Mouse (Mus musculus) embryonic facial prominence, embryonic 14.5 days (tissue): Measurements from ENCODE around the gene Faap100. TPM values are rescaled to one million over a fixed set of nuclear protein-coding genes. Genes with fewer than 3 reads are reported as not detected.

Experiments used
- ATAC-seq: fragments of 200-750 bp; cut with Nextera tagmentation; 2 replicates; pipeline ENCODE4 v1.8.0; 2017; ENCODE audit warnings: low read depth, moderate number of reproducible peaks, moderate TSS enrichment
- DNase-seq: peaks from one replicate; pipeline ENCODE4 v3.0.0-alpha.2; 2015; ENCODE audit warnings: low spot score
- H3K27ac ChIP-seq: fragments of 300-500 bp; sonication (generic); replicated peaks from 2 replicates; pipeline ENCODE4 v1.5.1; 2014; ENCODE audit warnings: low read depth, mild to moderate bottlenecking, low read length, moderate library complexity
- H3K27me3 ChIP-seq: fragments of 300-500 bp; sonication (generic); replicated peaks from 2 replicates; pipeline ENCODE4 v1.6.1; 2014; ENCODE audit warnings: low read length; ENCODE audit not compliant: control insufficient read depth, insufficient read depth
- H3K36me3 ChIP-seq: fragments of 300-500 bp; sonication (generic); 2 replicates; pipeline ENCODE4 v1.6.1; 2014; ENCODE audit warnings: low read length, mixed read lengths; ENCODE audit not compliant: control insufficient read depth, insufficient read depth
- H3K4me1 ChIP-seq: fragments of 300-500 bp; sonication (generic); 2 replicates; pipeline ENCODE4 v1.6.1; 2014; ENCODE audit warnings: antibody characterized with exemption, low read length; ENCODE audit not compliant: control insufficient read depth, insufficient read depth
- H3K4me2 ChIP-seq: fragments of 300-500 bp; sonication (generic); 2 replicates; pipeline ENCODE4 v1.6.1; 2014; ENCODE audit warnings: low read depth, mild to moderate bottlenecking, low read length, moderate library complexity, mixed read lengths
- H3K4me3 ChIP-seq: fragments of 300-500 bp; sonication (generic); 2 replicates; pipeline ENCODE4 v1.5.1; 2014; ENCODE audit warnings: low read depth, mild to moderate bottlenecking, low read length
- H3K9ac ChIP-seq: fragments of 300-500 bp; sonication (generic); 2 replicates; pipeline ENCODE4 v1.6.1; 2014; ENCODE audit warnings: low read depth, mild to moderate bottlenecking, low read length, moderate library complexity, mixed read lengths
- H3K9me3 ChIP-seq: fragments of 300-500 bp; sonication (generic); 2 replicates; pipeline ENCODE4 v1.6.1; 2016; ENCODE audit warnings: low read length; ENCODE audit not compliant: control insufficient read depth
- WGBS: fragments of 180-500 bp; shearing (Covaris S2); extraction: QIAGEN DNeasy Blood & Tissue Kit; methylation state at CpG from one replicate; pipeline ENCODE4 v1.1.7; 2014; 5-methylcytosine and 5-hydroxymethylcytosine counted together
- polyA plus RNA-seq: library from polyadenylated mRNA; unstranded; fragments of >200 nt; fragmentation: Nextera tagmentation; extraction: Ambion mirVana; gene quantifications from 2 replicates; pipeline ENCODE4 v1.2.1, GENCODE M21; 2014

The Faap100 gene
- polyA plus RNA-seq, 1 experiment from 2014 or later: 30.0 TPM

- Histone ChIP-seq H3K9me3 (0 out of 2 replicates have a peak, but pooled peaks cover 3% of the 10 kb centered on the region), H3K36me3 (peaks cover 22% of the 10 kb centered on the region), H3K4me1 (0 out of 2 replicates have a peak, but pooled peaks cover 3% of the 10 kb centered on the region), H3K27ac (peak overlapping the region; percentile 9; the same call in 1 of the 2 replicates), H3K4me2 (peak overlapping the region; percentile 40), H3K27me3 (no peaks in the 10 kb centered on the region), H3K9ac (no peak overlapping the region), H3K4me3 (peak overlapping the region; percentile 18; the same call in 1 of the 2 replicates)
- no peak for ATAC-seq
- peak; percentile 36 for DNase-seq
- WGBS: 24% methylated on average over 1 of the region's 1 CpGs
Measured at GRCm38 (mm10) chr11:120345067-120345681, 33.4 kb downstream of the Faap100 start.

- H3K4me3 ChIP-seq: no peak overlapping the region
- H3K9me3 ChIP-seq: 0 out of 2 replicates have a peak, but pooled peaks cover 3% of the 10 kb centered on the region
- H3K27ac ChIP-seq: no peak overlapping the region
- ATAC-seq (no peak), DNase-seq (peak; percentile 8)
- no peaks in the 10 kb centered on the region for H3K27me3 ChIP-seq
- 52% methylated on average over 5 of the region's 5 CpGs for WGBS
- H3K4me2 ChIP-seq: peak overlapping the region; percentile 40; the same call in 1 of the 2 replicates
- peaks cover 22% of the 10 kb centered on the region for H3K36me3 ChIP-seq
- no peak overlapping the region for H3K9ac ChIP-seq
- 0 out of 2 replicates have a peak, but pooled peaks cover 2% of the 10 kb centered on the region for H3K4me1 ChIP-seq
Measured at GRCm38 (mm10) chr11:120344310-120344920, 34.1 kb downstream of the Faap100 start.

GRCm38 (mm10) chr11:120343519-120344309 is 34.9 kb downstream of the Faap100 start:
- ATAC-seq (no peak), DNase-seq (peak; percentile 12)
- no peaks in the 10 kb centered on the region for H3K4me1 ChIP-seq
- peak overlapping the region; percentile 15; the same call in 1 of the 2 replicates for H3K27ac ChIP-seq
- H3K9me3 ChIP-seq: 0 out of 2 replicates have a peak, but pooled peaks cover 3% of the 10 kb centered on the region
- H3K27me3 ChIP-seq: no peaks in the 10 kb centered on the region
- peaks cover 22% of the 10 kb centered on the region for H3K36me3 ChIP-seq
- H3K4me3 ChIP-seq: no peak overlapping the region
- no peak overlapping the region for H3K9ac ChIP-seq
- H3K4me2 ChIP-seq: no peak overlapping the region
- 71% methylated on average over 5 of the region's 5 CpGs for WGBS

- 92% methylated on average over 5 of the region's 5 CpGs for WGBS
- no peak for ATAC-seq
Measured at GRCm38 (mm10) chr11:120342656-120343160, 35.9 kb downstream of the Faap100 start.

DNA sequence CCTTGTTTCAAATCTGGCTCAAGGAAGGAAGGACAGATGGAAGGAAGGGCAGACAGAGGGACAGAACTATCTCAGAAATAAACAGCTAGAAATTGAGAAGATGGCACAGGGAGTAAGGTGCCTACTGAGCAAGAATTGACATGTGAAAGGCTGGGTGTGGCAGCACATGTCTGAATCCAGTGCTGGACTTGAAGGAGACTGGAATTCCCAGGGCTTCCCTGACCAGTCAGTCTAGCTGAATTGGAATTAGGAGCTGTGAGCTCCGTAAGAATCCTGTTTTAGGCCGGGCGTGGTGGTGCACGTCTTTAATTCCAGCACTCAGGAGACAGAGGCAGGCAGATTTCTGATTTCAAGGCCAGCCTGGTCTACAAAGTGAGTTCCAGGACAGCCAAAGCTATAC is 36.9 kb downstream of the Faap100 start:
- no peak for DNase-seq
- WGBS: 91% methylated on average over 4 of the region's 4 CpGs
- no peak for ATAC-seq
- Histone ChIP-seq H3K4me2 (no peak overlapping the region), H3K4me3 (no peak overlapping the region), H3K9ac (no peak overlapping the region), H3K27ac (no peak overlapping the region), H3K4me1 (no peaks in the 10 kb centered on the region), H3K27me3 (no peaks in the 10 kb centered on the region), H3K36me3 (peaks cover 16% of the 10 kb centered on the region), H3K9me3 (0 out of 2 replicates have a peak, but pooled peaks cover 3% of the 10 kb centered on the region)

More at GRCm38 (mm10) chr11:120342656-120343160, 35.9 kb downstream of the Faap100 start:
- no peak overlapping the region for H3K4me2 ChIP-seq
- H3K27me3 ChIP-seq: no peaks in the 10 kb centered on the region
- no peaks in the 10 kb centered on the region for H3K4me1 ChIP-seq
- peaks cover 22% of the 10 kb centered on the region for H3K36me3 ChIP-seq
- 0 out of 2 replicates have a peak, but pooled peaks cover 3% of the 10 kb centered on the region for H3K9me3 ChIP-seq
- no peak overlapping the region for H3K4me3 ChIP-seq
- H3K27ac ChIP-seq: no peak overlapping the region
- DNase-seq: no peak
- no peak overlapping the region for H3K9ac ChIP-seq

DNA sequence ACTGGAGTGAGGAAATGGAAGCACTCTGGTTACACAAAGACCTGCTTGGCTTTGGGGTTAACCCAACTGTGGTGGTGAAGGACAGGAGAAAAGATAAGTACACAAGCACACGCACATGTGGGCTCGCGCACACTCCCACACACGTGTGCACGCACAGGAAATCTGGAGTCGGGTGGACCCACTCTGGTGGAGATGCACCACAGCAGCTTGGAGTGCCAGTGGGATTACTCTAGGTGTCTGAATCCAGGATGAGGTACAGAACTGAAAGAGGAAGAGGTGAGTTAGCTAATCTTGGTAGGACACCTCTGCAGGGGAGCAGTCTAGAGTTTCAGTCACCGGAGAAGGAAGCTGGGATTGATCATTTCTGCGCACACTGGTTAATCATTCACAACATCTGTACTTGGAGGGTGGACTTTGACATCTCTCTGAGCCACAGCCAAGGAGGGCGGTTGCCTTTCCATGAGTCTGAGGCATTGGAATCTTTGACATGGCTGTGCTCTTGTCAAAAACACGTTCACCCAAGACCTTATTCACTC is 38.5 kb downstream of the Faap100 start:
- no peak for DNase-seq
- no peaks in the 10 kb centered on the region for H3K27me3 ChIP-seq
- no peak overlapping the region for H3K9ac ChIP-seq
- 80% methylated on average over 10 of the region's 10 CpGs for whole genome bisulfite sequencing
- H3K4me2 ChIP-seq: no peak overlapping the region
- 0 out of 2 replicates have a peak, but pooled peaks cover 3% of the 10 kb centered on the region for H3K9me3 ChIP-seq
- peaks cover 6% of the 10 kb centered on the region for H3K36me3 ChIP-seq
- H3K27ac ChIP-seq: no peak overlapping the region
- ATAC-seq: no peak
- no peak overlapping the region for H3K4me3 ChIP-seq
- H3K4me1 ChIP-seq: no peaks in the 10 kb centered on the region

DNA sequence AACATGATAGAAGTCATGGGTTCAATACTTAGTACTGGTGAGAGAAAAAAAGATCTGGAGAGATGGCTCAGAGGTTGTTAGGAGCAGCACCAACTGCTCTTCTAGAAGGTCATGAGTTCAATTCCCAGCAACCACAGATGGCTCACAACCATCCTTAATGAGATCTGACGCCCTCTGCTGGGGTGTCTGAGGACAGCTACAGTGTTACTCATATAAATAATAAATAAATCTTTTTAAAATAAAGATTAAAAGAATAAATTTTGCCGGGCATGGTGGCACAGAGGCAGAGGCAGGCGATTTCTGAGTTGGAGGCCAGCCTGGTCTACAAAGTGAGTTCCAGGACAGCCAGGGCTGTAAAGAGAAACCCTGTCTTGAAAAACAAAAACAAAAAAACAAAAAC is 39.8 kb downstream of the Faap100 start:
- Histone ChIP-seq H3K4me1 (no peaks in the 10 kb centered on the region), H3K9me3 (0 out of 2 replicates have a peak, but pooled peaks cover 9% of the 10 kb centered on the region), H3K36me3 (no peaks in the 10 kb centered on the region), H3K4me2 (no peak overlapping the region), H3K27ac (no peak overlapping the region), H3K4me3 (no peak overlapping the region), H3K9ac (no peak overlapping the region), H3K27me3 (no peaks in the 10 kb centered on the region)
- no peak for ATAC-seq
- no peak for DNase-seq
- 70% methylated on average over 3 of the region's 3 CpGs for WGBS

DNA sequence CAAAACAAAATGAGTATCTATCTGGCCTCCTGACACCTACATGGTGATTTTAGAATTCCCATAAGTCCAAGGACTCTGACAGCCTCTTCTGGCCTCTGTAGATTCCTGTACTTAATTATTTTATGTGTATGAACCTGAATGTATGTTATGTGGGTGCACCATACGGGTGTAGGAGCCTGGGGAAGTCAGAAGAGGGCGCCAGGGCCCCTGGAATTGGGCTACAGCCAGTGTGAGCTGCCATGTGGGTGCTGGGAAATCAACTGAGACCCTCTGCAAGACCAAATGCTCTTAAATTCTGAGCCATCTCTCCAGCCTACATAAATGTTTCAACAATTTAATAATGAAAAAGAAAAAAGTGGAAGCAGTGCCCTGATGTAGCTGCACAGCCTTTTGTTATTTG is 41.1 kb downstream of the Faap100 start:
- H3K27me3 ChIP-seq: no peaks in the 10 kb centered on the region
- H3K4me1 ChIP-seq: no peaks in the 10 kb centered on the region
- DNase-seq (no peak), ATAC-seq (no peak)
- H3K4me2 ChIP-seq: no peak overlapping the region
- 44% methylated on average over 2 of the region's 2 CpGs for WGBS
- no peak overlapping the region for H3K27ac ChIP-seq
- no peaks in the 10 kb centered on the region for H3K36me3 ChIP-seq
- no peak overlapping the region for H3K9ac ChIP-seq
- no peak overlapping the region for H3K4me3 ChIP-seq
- 0 out of 2 replicates have a peak, but pooled peaks cover 9% of the 10 kb centered on the region for H3K9me3 ChIP-seq
